Mouse (Mus musculus) lung, embryonic 15.5 days (tissue): ENCODE results near the gene Pwwp2b. TPM values are rescaled to one million over a fixed set of nuclear protein-coding genes. Genes with fewer than 3 reads are reported as not detected.

Experiments used
- ATAC-seq: fragments of 200-750 bp; cut with Nextera tagmentation; 2 replicates; pipeline ENCODE4 v1.8.0; 2017; ENCODE audit warnings: moderate number of reproducible peaks, borderline replicate concordance; ENCODE audit not compliant: low FRiP score, low TSS enrichment; ENCODE audit errors: extremely low read depth
- H3K27ac ChIP-seq: fragments of 300-500 bp; sonication (generic); 2 replicates; pipeline ENCODE4 v1.5.1; 2015; ENCODE audit warnings: moderate library complexity, mild to moderate bottlenecking, inconsistent platforms
- H3K27me3 ChIP-seq: fragments of 300-500 bp; sonication (generic); 2 replicates; pipeline ENCODE4 v1.6.1; 2015; ENCODE audit warnings: inconsistent platforms
- H3K36me3 ChIP-seq: fragments of 300-500 bp; sonication (generic); 2 replicates; pipeline ENCODE4 v1.6.1; 2015; ENCODE audit warnings: inconsistent platforms
- H3K4me1 ChIP-seq: fragments of 300-500 bp; sonication (generic); 2 replicates; pipeline ENCODE4 v1.6.1; 2015; ENCODE audit warnings: inconsistent platforms
- H3K4me2 ChIP-seq: fragments of 300-500 bp; sonication (generic); 2 replicates; pipeline ENCODE4 v1.6.1; 2015; ENCODE audit warnings: inconsistent platforms, mild to moderate bottlenecking, moderate library complexity
- H3K4me3 ChIP-seq: fragments of 300-500 bp; sonication (generic); 2 replicates; pipeline ENCODE4 v1.5.1; 2015; ENCODE audit warnings: mild to moderate bottlenecking, inconsistent platforms
- H3K9ac ChIP-seq: fragments of 300-500 bp; sonication (generic); 2 replicates; pipeline ENCODE4 v1.6.1; 2015; ENCODE audit warnings: inconsistent platforms
- H3K9me3 ChIP-seq: fragments of 300-500 bp; sonication (generic); 2 replicates; pipeline ENCODE4 v1.6.1; 2016; ENCODE audit warnings: inconsistent platforms
- WGBS: fragments of 180-500 bp; shearing (Covaris S2); methylation state at CpG from one replicate; pipeline ENCODE4 v1.1.7; 2015; 5-methylcytosine and 5-hydroxymethylcytosine counted together
- polyA plus RNA-seq: library from polyadenylated mRNA; unstranded; fragments of >200 nt; fragmentation: Nextera tagmentation; extraction: Ambion mirVana; gene quantifications from 2 replicates; pipeline ENCODE4 v1.2.1, GENCODE M21; 2015

The Pwwp2b gene
- polyA plus RNA-seq, 1 experiment from 2014 or later: 15.4 TPM

- no peaks in the 10 kb centered on the region for H3K36me3 ChIP-seq
- no peak overlapping the region for H3K4me2 ChIP-seq
- ATAC-seq: no peak
- WGBS: 77% methylated on average over 7 of the region's 7 CpGs
- H3K9me3 ChIP-seq: no peaks in the 10 kb centered on the region
- no peaks in the 10 kb centered on the region for H3K27me3 ChIP-seq
- H3K27ac ChIP-seq: no peak overlapping the region
- no peak overlapping the region for H3K9ac ChIP-seq
- H3K4me1 ChIP-seq: peaks cover 29% of the 10 kb centered on the region
- no peak overlapping the region for H3K4me3 ChIP-seq
Measured at GRCm38 (mm10) chr7:139215946-139216345, 32.3 kb upstream of the Pwwp2b start.

GRCm38 (mm10) chr7:139216464-139216863 lies 31.8 kb upstream of the Pwwp2b start:
- no peak for ATAC-seq
- H3K4me2 ChIP-seq: no peak overlapping the region
- H3K9ac ChIP-seq: no peak overlapping the region
- H3K9me3 ChIP-seq: no peaks in the 10 kb centered on the region
- H3K27ac ChIP-seq: no peak overlapping the region
- H3K4me3 ChIP-seq: no peak overlapping the region
- peaks cover 29% of the 10 kb centered on the region for H3K4me1 ChIP-seq
- 90% methylated on average over 9 of the region's 9 CpGs for WGBS
- H3K27me3 ChIP-seq: no peaks in the 10 kb centered on the region
- H3K36me3 ChIP-seq: no peaks in the 10 kb centered on the region

- Histone ChIP-seq H3K27ac (no peak overlapping the region), H3K27me3 (no peaks in the 10 kb centered on the region), H3K36me3 (no peaks in the 10 kb centered on the region), H3K9ac (no peak overlapping the region), H3K4me3 (no peak overlapping the region), H3K4me2 (no peak overlapping the region), H3K9me3 (no peaks in the 10 kb centered on the region), H3K4me1 (peaks cover 29% of the 10 kb centered on the region)
- no peak for ATAC-seq
- WGBS: 76% methylated on average over 7 of the region's 7 CpGs
Measured at GRCm38 (mm10) chr7:139217046-139217445, 31.2 kb upstream of the Pwwp2b start.

GRCm38 (mm10) chr7:139218641-139219415 lies 29.5 kb upstream of the Pwwp2b start:
- no peak overlapping the region for H3K9ac ChIP-seq
- no peak overlapping the region for H3K27ac ChIP-seq
- WGBS: 43% methylated on average over 6 of the region's 6 CpGs

GRCm38 (mm10) chr7:139219486-139219885 lies 28.8 kb upstream of the Pwwp2b start:
- no peak overlapping the region for H3K27ac ChIP-seq
- no peak for ATAC-seq
- no peaks in the 10 kb centered on the region for H3K27me3 ChIP-seq
- 74% methylated on average over 5 of the region's 5 CpGs for WGBS
- no peaks in the 10 kb centered on the region for H3K9me3 ChIP-seq
- no peak overlapping the region for H3K4me2 ChIP-seq
- H3K4me3 ChIP-seq: no peak overlapping the region
- H3K9ac ChIP-seq: no peak overlapping the region
- no peaks in the 10 kb centered on the region for H3K36me3 ChIP-seq
- H3K4me1 ChIP-seq: peaks cover 17% of the 10 kb centered on the region; the same call in 1 of the 2 replicates

More at GRCm38 (mm10) chr7:139218641-139219415, 29.5 kb upstream of the Pwwp2b start:
- Histone ChIP-seq H3K9me3 (no peaks in the 10 kb centered on the region), H3K36me3 (no peaks in the 10 kb centered on the region), H3K27me3 (no peaks in the 10 kb centered on the region), H3K4me2 (no peak overlapping the region), H3K4me3 (no peak overlapping the region), H3K4me1 (peaks cover 20% of the 10 kb centered on the region)
- ATAC-seq: no peak

- H3K27ac ChIP-seq: no peak overlapping the region
- ATAC-seq: peak; percentile 33; the same call in 1 of the 2 replicates
- no peak overlapping the region for H3K4me2 ChIP-seq
- H3K36me3 ChIP-seq: no peaks in the 10 kb centered on the region
- H3K9ac ChIP-seq: no peak overlapping the region
- no peak overlapping the region for H3K4me3 ChIP-seq
- H3K4me1 ChIP-seq: peaks cover 23% of the 10 kb centered on the region
- no peaks in the 10 kb centered on the region for H3K9me3 ChIP-seq
- 22% methylated on average over 2 of the region's 2 CpGs for WGBS
- H3K27me3 ChIP-seq: no peaks in the 10 kb centered on the region
Measured at GRCm38 (mm10) chr7:139220303-139220702, 28.0 kb upstream of the Pwwp2b start.

- H3K36me3 ChIP-seq: no peaks in the 10 kb centered on the region
- no peak overlapping the region for H3K9ac ChIP-seq
- H3K27me3 ChIP-seq: no peaks in the 10 kb centered on the region
- WGBS: 63% methylated on average over 5 of the region's 5 CpGs
- H3K4me2 ChIP-seq: no peak overlapping the region
- H3K4me1 ChIP-seq: peaks cover 23% of the 10 kb centered on the region
- no peak overlapping the region for H3K4me3 ChIP-seq
- H3K9me3 ChIP-seq: no peaks in the 10 kb centered on the region
- no peak overlapping the region for H3K27ac ChIP-seq
- no peak for ATAC-seq
Measured at GRCm38 (mm10) chr7:139221072-139221471, 27.2 kb upstream of the Pwwp2b start.

- Histone ChIP-seq H3K4me1 (peaks cover 23% of the 10 kb centered on the region), H3K4me2 (no peak overlapping the region), H3K27me3 (no peaks in the 10 kb centered on the region), H3K27ac (no peak overlapping the region), H3K9me3 (no peaks in the 10 kb centered on the region), H3K36me3 (no peaks in the 10 kb centered on the region), H3K9ac (no peak overlapping the region), H3K4me3 (no peak overlapping the region)
- ATAC-seq: no peak
- 97% methylated on average over 2 of the region's 2 CpGs for WGBS
Measured at GRCm38 (mm10) chr7:139221856-139222255, 26.4 kb upstream of the Pwwp2b start.

GRCm38 (mm10) chr7:139222341-139222740 lies 25.9 kb upstream of the Pwwp2b start:
- Histone ChIP-seq H3K27ac (no peak overlapping the region), H3K4me1 (peaks cover 23% of the 10 kb centered on the region), H3K4me3 (no peak overlapping the region), H3K4me2 (no peak overlapping the region), H3K9ac (no peak overlapping the region), H3K27me3 (no peaks in the 10 kb centered on the region), H3K36me3 (no peaks in the 10 kb centered on the region), H3K9me3 (no peaks in the 10 kb centered on the region)
- no peak for ATAC-seq
- WGBS: 82% methylated on average over 4 of the region's 4 CpGs

- H3K27me3 ChIP-seq: no peaks in the 10 kb centered on the region
- peaks cover 29% of the 10 kb centered on the region for H3K4me1 ChIP-seq
- no peaks in the 10 kb centered on the region for H3K9me3 ChIP-seq
- ATAC-seq: no peak
- H3K9ac ChIP-seq: no peak overlapping the region
- H3K27ac ChIP-seq: no peak overlapping the region
- WGBS: 69% methylated on average over 1 of the region's 1 CpGs
- no peak overlapping the region for H3K4me2 ChIP-seq
- no peak overlapping the region for H3K4me3 ChIP-seq
- no peaks in the 10 kb centered on the region for H3K36me3 ChIP-seq
Measured at GRCm38 (mm10) chr7:139224070-139224469, 24.2 kb upstream of the Pwwp2b start.

- H3K27ac ChIP-seq: peak overlapping the region; percentile 56; the same call in 1 of the 2 replicates
- H3K4me3 ChIP-seq: no peak overlapping the region
- no peaks in the 10 kb centered on the region for H3K27me3 ChIP-seq
- peaks cover 28% of the 10 kb centered on the region for H3K4me1 ChIP-seq
- H3K4me2 ChIP-seq: no peak overlapping the region
- H3K36me3 ChIP-seq: no peaks in the 10 kb centered on the region
- H3K9ac ChIP-seq: no peak overlapping the region
- no peaks in the 10 kb centered on the region for H3K9me3 ChIP-seq
- 36% methylated on average over 8 of the region's 8 CpGs for WGBS
- no peak for ATAC-seq
Measured at GRCm38 (mm10) chr7:139224725-139225124, 23.6 kb upstream of the Pwwp2b start.

GRCm38 (mm10) chr7:139226416-139226815 lies 21.9 kb upstream of the Pwwp2b start:
- 82% methylated on average over 7 of the region's 7 CpGs for WGBS
- Histone ChIP-seq H3K4me3 (no peak overlapping the region), H3K9me3 (no peaks in the 10 kb centered on the region), H3K36me3 (no peaks in the 10 kb centered on the region), H3K4me2 (no peak overlapping the region), H3K27ac (no peak overlapping the region), H3K27me3 (no peaks in the 10 kb centered on the region), H3K4me1 (peaks cover 28% of the 10 kb centered on the region), H3K9ac (no peak overlapping the region)
- ATAC-seq: no peak
